Mouse (Mus musculus): ENCODE results near the gene Cycs.

DNA sequence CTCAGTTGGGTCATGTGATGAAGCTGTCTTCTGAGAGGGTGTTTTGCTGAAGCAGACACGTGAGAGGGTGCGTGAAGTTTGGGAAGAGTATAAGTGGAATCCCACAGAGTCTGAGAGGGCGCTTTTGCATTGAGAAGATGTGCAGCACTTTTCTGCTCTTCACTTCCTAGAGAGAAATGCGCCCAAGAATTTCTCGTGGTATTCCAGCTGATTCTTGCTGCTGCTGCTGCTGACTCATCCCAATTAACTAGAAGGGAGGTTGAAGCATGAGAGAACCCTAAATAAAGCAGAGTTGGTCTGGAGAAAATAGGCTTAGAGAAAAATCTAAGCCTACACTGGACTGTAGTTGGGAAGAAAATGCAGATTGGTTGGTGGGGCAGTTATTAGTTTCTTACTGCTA, 17.3 kb downstream of the Cycs start:
- no peak for TF ChIP-seq CTCF (IDR thresholded peaks at IDR 0.05; ENCODE audit: low read depth, low read length)
- TF ChIP-seq GATA1 (IDR thresholded peaks at IDR 0.05; ENCODE audit: borderline replicate concordance, low read length): no peak
- no peak for TF ChIP-seq GATA2 (IDR thresholded peaks at IDR 0.05; ENCODE audit: borderline replicate concordance, low read depth, low read length)
- no peak for TF ChIP-seq POLR2AphosphoS5 (IDR thresholded peaks at IDR 0.05; ENCODE audit: insufficient replicate concordance, low read depth, low read length)
